Mouse (Mus musculus): ENCODE data around the gene Cactin.

Cactin gene

DNA sequence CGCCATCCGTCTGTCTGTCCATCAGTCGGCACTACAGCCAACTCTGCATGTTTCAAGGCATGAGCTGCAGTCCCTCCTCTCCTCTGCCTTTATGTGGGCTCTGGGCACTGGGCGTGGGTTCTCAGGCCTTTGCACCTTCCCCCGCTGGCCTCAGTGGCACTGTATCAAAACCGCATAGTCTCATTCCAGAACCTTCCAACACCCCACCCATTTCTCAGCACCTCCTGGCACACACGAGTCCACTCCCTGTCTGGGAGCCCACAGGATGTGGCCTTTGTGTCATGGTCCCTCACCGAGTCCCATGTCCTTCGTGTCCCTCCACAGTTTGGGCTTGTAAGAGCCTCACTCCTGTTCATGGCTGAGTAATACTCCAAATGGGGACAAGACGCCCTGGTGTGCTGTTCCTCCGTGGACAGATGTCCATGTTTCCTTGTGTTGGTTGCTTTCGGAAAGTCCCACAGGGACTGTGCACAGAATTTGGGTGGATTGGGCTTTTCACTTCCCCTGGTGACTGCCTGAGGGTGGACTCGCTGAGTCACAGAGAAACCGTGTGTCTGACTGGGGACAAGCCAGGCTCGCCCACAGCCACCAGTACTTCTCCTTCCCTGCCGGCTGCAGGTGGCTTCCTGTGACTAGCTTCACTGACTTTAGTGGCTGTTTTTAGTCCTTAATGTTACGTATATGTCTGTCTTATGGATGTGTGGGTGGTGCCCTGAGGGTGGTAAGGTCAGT is 22.4 kb upstream of the Cactin start:
- DNase-seq, result no peak

DNA sequence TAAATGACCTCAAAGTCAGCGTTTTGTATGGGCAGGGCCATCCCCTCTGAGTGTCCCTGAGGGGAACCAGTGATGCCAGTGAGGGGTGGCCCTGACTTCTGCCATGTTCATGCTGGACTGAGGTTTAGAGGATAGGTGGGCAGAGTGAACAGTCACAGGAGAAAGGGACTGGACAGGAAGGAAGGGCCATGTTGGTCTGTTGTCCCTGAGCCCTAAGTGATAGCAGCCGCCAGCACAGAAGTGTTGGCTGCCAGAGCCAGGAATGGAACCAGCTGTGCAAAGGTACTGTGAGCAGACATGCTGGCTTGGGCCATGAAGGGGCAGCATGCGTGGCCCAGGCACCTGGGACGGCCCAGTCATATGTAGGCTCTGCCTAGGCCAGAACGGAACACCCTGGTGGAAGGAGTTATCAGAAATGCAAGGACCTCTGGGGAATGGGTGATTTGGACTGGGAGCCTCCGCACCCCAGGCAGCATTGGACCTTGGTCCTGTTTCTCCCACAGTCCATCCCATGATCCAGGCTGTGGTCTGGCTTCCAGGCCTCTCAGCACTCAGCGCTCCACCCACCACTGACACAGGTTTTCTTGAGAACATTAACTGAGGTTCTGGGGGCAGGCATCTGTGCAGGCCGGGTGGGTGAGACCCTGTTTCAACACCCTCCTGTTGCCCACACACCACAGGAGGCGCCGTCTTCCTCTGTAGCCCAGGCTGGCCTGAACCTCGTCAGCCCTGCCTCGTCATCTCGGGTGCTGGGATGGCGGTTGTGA is 21.1 kb upstream of the Cactin start:
- DNase-seq, result no peak

DNA sequence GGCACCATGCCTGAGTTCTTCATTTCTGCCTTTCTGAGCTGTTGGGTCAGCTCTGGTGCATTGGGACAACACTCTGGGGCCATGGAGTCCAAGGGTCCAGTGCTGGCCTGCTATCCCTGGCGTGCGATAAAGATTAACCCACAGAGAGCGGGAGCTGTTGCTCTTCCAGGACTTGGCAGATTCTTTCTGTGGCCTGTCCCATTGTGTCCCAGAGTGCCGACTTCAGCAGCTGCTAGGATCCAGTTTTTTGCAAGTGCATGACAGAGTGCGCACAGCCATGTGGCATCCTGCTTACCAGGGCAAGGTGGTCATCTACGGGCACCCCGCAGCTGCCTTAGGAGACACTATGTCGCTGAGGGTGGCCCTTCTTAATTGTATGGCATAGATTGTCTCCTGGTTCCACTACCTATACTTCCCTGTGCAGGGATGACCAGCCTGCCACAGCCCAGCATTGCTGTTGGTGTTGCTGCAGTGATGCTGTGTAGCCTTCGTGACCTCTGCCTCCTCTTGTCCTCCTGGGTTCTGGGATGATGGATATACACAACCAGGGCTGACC is 20.5 kb upstream of the Cactin start:
- DNase-seq, result no peak

DNA sequence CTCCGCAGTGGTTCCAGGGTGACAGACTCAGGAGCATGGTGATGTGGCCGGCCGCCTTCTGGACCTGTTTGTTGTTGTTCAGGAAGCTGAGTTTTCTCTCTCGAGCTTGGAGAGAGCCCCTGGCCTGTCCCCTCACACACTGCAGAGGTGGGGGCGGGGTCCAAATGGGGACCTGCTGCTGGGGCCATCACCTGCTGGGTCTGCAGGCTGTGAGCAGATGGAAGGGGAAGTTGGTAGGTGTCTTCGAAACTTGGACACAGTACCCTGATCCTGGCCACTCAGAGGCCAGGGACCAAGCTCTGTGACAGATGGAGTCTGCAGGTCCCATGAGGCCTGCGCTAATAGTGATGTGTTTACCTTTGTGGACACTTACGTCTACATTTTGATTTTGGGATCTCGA is 19.6 kb upstream of the Cactin start:
- peak; percentile 68 to 78 for DNase-seq

DNA sequence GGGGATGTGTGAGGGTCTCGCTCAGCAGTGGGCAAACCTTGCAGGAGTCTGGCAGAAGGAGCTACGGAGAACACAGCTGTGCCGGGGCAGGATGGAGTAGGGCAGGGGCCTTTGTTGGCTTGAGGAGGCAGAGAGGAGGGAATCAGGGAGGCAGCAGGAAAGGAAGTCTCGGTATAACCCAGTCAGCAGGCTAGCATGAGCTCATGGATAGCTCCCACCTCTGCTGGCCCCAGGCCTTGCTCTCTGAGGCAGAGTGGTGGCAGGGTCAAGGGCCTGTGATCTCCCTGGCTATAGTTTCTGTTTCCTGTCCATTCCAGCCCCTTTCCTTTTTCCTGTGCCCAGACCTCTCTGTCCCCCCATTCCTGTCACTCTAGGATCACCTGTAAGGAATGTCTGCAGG is 18.6 kb upstream of the Cactin start:
- DNase-seq, result no peak

DNA sequence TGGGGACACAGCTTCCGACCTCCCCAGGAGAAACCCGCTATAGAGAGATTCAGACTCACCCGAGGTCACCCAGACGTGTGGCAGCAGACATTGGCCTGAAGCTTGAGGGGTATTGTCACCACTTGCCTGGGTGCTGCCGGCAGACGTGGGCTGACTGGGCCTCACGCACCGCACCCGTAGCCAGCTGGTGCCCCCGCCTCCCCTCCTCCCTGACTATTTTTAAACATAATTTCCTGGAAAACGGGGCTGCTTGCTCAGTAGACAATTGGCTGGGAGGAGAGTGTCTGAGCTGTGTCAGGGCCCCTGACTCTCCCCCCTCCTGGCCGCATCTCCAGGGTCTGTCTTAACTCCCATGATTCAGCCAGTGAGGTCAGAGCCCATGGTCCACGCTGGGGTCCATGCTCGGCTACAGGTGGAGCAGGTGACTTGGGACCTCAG is 18.1 kb upstream of the Cactin start:
- no peak for DNase-seq

DNA sequence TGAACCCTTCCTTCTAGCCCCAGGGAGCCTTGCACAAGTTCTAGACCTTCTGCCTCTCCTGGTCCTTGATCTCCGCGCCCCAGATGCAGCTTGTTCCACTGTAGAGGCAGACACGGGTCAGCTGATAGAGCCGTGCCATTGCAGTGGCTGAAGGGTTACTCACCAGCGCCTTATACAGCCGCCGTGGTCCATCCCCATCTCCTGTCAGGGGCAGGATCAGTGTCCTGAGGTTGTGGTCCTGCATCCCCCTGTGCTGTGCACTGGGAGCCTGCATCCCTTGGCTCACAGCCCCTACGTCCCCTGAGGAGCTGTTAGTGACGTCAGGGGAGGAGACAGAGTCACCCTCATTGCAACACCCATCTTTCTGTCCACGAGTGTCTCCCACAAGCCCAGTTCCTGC is 17.6 kb upstream of the Cactin start:
- no peak for DNase-seq

DNA sequence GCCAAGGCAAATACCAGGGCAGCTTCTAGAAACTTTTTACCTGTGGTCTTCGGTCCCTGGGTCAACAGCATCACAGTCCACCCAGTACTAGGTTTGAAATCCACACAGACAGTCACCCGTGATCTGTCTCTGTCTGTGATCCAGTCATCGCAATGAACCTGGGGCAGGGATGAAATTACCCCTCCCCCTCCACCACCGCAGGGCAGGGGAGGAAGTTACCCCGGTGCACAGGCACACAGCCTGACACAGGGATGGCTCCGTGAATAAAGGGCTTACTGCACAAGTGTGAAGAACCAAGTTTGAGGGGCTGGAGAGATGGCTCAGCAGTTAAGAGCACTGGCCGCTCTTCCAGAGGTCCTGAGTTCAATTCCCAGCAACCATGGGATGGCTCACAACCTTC is 17.1 kb upstream of the Cactin start:
- DNase-seq, result no peak

DNA sequence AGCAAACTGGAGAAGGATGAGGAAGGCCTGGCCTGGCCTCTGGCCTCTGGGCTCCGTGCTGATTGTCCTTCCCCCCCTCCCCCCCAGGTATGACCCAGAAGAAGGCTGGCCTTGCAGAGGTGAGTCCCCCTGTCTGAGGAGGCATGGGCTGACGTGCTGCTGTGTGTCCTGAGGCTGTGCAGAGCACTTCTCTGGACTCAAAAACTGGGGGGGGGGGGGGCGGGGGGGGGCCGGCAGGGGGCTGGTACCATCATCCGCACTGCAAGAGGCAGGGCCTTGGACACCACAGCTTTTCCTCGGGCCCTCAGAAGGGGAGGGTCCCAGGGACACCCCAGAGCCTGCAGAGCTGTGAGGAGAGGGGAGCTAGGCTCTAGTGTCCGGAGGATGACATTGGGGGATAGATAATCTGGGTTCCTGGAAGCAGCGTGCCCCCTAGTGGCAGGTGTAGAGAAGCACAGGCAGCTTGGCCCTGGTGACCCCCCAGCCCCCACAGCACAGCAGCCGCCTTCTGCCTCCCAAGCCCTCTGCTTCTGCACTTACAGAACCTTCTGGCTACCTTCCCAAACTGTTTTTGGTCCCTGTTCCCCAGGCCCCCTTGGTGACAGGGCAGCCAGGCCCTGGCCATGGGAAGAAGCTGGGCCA is 16.2 kb upstream of the Cactin start:
- peak; percentile 81 to 87 for DNase-seq

DNA sequence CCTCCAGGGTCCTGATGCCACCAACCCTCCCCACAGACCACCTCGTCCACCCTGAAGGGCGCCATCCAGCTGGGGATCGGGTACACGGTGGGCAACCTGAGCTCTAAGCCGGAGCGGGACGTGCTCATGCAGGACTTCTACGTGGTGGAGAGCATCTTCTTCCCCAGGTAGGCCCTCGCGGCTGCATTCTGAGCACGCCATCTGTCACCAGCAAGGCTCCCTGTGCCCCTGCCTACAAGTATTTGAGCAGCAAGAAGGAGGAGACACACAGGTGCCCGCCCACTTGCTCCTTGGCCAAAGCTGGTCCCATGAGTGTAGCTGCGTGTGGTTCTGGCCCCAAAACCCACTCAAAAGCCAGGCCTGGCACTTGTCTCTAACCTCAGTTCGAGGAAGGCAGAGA is 15.2 kb upstream of the Cactin start:
- peak in 1 of 2 experiments; percentile 67 for DNase-seq

DNA sequence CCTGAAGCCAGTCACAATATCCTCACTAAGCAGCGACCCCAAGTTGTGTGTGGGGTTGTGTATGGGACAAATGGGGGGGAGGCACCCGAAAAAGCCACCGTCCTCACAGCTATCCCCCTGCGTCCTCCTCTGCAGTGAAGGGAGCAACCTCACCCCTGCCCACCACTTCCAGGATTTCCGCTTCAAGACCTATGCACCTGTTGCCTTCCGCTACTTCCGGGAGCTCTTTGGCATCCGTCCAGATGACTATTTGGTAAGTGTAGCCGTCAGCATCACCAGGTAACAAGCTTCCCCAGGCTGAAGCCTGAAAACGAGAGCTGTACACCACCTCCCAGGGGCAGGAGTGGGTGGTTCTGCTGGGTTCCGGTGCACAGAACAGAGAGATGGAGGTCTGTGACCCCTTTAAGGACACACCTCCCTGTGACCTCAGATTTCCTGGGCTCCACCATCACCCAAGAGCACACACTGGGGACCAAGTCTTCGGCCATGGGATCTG is 14.7 kb upstream of the Cactin start:
- DNase-seq, result no peak

DNA sequence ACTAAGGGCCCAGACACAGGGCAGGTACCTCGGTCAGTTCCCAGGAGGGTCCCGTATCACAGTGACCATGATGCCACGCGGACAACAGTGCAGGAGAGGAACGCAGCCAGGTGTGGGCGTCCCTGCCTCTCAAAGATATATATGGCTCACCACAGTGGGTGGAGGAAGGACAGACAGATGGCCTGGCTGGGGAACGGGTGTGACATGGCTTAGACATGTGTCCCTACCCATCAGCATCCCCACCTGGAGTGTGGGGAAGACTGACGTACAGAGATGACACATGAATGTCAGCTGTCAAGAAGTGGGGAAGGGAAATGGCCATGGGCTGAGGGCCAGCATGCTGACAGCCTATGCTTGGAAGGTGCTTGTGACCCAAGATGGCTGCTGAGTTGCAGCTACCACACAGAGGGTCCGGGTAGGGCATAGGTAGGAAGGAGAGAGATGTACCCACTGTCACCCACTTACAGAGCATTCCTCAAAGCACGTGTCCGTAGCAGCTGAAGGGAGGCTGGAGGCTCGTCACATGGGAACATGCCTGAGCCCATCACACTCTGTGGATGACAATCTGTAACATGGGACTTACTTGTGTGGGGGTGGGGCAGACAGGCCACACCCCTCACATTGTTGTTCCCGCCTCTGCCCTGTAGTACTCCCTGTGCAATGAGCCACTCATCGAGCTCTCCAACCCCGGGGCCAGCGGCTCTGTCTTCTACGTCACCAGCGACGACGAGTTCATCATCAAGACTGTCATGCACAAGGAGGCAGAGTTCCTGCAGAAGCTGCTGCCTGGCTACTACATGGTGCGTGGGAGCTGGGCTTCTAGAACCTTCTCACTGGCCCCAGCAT is 13.8 kb upstream of the Cactin start:
- DNase-seq, result no peak

DNA sequence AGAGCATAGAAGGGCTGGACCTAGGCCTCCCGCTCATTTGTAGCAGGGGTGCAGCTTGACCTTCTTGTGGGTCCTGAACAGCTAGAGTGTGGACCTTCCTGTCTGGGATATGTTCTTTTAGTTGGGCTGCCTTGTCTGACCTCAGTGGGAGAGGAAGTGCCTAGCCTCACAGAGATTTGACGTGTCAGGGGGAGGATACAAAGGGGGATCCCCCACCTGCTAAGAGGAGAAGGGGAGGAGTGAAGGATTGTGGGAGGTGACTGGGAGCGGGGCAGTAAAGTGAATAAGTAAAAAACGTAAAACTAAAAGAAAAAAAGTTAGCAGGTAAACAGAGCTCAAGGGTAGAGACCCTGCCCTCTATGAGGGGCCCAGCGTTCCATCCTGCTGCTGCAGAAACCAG is 11.3 kb upstream of the Cactin start:
- no peak for DNase-seq

DNA sequence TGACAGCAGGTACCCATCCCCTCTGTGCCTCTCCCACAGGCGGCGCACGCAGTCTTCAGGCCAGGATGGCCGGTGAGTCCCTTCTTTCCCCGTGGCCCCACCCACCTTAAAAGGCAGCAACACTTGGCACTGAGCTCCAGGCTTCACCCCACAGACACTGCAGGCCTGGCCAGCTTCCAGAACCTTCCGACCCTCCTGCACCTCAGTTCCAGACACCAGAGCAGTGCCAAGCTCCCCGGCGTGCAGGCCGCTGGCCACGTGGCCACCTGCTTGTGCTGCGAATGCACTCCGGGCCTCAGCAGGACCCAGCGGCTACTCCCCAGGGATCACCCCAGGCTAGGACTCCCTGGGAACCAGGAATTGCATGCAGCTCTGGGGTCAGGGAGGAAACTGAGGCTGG is 7.3 kb upstream of the Cactin start:
- no peak for DNase-seq

DNA sequence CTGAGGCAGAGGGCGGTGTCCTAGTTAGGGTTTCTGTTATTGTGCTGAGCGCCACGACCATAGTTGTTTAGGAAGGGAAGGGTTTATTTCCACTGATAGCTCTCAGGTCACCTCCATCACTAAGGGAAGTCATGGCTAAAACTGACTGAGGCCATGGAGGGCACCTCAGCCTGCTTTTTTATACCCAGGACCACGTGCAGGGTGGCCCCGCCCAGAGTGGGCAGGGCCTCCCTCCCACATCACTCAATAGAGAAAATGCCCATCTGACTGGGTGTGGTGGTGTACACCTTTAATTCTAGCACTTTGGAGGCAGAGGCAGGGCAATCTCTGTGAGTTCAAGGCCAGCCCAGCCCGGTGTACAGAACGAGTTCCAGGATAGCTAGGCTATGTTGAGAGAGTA is 6.7 kb upstream of the Cactin start:
- DNase-seq, result no peak

DNA sequence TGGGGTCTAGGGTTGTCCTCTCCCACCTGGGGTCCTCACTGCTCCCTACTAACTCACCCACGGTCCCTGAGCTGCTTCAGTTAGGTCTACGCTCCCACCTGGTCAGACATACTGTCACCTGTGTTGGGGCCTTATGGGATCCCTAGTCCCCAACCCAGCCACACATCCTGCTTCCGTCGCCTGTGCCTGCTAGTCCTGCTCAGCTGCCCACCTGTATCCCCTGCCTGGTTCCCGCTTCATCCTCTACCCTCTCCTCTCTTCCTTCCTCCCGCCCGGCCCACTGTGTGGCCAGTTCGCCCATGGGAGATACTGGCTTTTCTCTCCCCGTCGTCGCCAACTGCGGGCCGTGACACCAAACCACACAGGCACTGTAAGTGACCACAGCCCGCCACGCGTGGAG is 5.3 kb upstream of the Cactin start:
- DNase-seq, result no peak

DNA sequence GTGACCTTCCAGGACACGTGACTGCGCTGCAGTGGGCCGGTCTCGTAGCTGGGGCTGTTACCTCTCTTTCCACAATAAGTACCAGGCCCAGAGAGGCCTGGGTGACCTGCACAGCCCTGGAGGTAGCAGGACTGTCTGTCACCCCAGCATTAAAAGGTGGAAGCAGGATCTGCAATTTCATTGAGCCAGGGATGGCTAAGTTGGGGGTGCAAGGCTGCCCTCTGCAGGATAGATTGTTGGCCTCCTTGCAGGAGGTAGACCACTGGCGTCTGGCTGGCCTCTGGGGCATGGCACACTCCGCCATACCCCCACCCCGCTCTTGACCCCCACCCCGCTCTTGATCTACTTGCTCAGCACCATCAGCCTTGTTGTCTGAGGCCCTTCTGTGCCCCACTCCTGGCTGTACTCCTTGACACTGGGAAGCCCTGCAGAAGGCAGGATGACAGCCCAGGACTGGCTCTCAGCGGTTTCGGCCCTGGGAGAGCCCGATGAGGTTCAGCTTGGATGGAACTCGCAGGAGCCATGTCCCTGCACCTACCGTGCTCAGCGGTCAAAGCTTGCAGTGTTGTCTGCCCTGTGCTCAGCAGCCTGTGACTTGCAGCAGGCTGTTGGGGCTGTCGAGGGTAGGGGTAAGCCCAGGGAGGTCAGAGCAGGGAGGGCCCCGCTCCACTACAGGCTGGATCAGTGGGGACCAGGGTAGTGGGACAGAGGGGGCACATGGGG is 4.4 kb upstream of the Cactin start:
- DNase-seq, result peak in 1 of 2 experiments; percentile 56

DNA sequence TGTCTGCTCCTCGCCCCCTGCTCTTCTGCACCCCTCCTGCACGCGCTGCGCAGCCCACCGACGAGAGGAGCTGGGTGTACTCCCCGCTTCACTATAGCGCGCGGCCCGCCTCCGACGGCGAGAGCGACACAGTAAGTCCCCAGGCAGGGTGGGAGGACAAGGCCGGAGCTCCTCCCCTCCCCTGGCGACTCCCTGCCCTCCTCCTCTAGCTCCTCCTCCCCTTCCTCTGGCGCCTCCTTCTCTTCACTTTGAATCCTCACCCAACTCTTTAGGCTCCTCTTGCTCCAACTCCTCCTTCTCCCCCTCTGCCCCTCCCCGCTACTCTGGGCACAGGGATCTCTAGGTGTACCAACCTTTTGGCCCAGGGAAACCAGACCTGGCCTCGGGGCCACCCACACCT is 3.6 kb upstream of the Cactin start:
- no peak for DNase-seq

DNA sequence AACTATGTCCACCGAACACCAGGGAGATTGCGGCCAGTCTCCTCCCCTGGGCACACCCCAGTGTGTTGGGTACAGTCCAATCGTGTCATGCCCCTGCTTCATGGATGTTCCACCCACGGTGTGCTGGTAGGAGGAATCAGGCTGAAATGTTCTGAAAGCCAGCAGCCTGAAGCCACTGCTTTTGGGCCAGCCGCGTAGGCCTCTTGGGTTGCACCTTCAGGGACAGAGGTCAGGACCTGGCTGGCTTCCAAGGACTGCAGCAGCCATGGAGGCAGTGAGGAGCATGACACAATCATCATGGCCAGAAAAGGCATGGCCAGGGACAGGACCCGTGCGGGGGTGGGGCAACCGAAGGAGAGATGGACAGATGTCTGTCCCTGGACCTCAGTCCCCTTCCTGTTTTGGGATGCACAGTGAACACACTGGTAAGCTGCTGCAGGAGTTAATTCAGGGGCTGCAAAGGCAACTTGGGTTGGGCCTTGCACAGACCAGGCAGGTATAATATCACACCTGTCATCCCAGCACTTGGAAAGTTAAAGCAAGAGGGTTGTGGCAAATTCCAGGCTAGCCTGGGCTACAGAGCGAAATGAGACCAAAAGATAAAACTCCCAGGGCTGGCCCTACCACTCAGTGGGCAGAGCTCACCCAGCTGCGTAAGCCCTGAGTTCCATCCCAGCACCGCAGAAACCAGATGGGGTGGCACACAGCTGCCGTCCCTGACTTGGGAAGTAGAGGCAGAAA is 2.1 kb upstream of the Cactin start:
- DNase-seq, result peak; percentile 66 to 69

DNA sequence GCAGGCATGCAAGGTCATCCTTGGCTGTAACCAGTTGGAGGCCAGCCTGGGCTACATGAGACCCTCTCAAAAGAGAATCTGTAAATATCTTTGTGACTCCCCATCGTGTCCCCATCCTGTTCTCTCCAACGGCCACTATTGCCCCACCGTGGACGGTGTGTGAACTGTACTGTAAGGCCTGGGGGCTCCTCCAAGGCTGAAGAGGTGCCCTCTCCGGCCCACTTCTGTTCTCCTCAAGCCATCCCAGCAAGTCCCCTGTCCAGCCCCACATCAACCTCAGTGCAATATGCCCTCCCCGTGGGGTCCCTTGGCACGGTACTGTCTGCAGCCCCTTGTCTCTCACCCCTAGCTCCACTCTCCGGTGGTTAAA is 1.6 kb upstream of the Cactin start:
- peak; percentile 65 to 70 for DNase-seq

Data from cerebellum, postnatal 10 days (tissue).